Mouse (Mus musculus): ENCODE results near the gene Tbc1d24.

GRCm38 (mm10) chr17:24140845-24141424 is 64.4 kb downstream of the Tbc1d24 start:
- TF ChIP-seq CTCF (IDR thresholded peaks at IDR 0.05; ENCODE audit: low read depth, low read length) (no peak), POLR2A (IDR thresholded peaks at IDR 0.05; ENCODE audit: extremely low read depth, insufficient read depth, low read length) (no peak)
